Comparison of ENCODE assay signal across 18 mouse cellular contexts in the genomic region with DNA sequence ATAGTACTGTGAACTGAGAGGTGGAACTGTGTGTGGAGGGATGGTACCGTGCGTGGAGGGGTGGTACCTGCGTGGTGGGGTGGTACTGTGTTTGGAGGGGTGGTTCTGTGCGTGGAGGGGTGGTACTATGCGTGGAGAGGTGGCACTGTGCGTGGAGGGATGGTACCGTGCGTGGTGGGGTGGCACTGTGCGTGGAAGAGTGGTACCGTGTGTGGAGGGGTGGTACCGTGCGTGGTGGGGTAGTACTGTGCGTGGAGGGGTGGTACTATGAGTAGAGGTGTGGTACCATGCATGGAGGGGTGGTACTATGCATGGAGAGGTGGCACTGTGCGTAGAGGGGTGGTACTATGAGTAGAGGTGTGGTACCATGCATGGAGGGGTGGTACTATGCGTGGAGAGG.
DNase-seq lines count a peak whose midpoint lies in the region; ATAC-seq and TF ChIP-seq lines count a peak whose summit lies in the region.
"Had no signal": no experiment of that assay in that cellular context is flagged by ENCODE, and none has a peak within 500 bp of the region (broad histone marks: within the 10 kb centered on the region; RNA-seq: fewer than 3 reads in every experiment).

No protein-coding gene starts in this region.

- no peak for TF ChIP-seq POLR2A in CH12.LX (IDR thresholded peaks at IDR 0.05; ENCODE audit: low read depth, low read length)

- no peak for DNase-seq in kidney, postnatal 10 days
- no peak for DNase-seq in CH12.LX (ENCODE audit: extremely low read depth)
- DNase-seq in hindbrain, embryonic 14.5 days (ENCODE audit: low spot score), result no peak
- DNase-seq in spleen, postnatal 36 days (ENCODE audit: low spot score in 2 of 2), result no peak
- DNase-seq in cerebellum, postnatal 36 days, result no peak
- DNase-seq: adrenal gland, postnatal 36 days; cerebellum, adult 8-10 months; heart, postnatal 36 days; kidney, postnatal 14 days; spleen, adult 18-20 months; thymus, postnatal 14 days had no signal

- H3K27me3 ChIP-seq in kidney, embryonic 16.5 days (ENCODE audit: insufficient read depth, low read length), result no peaks in the 10 kb centered on the region
- no peaks in the 10 kb centered on the region for H3K27me3 ChIP-seq in CH12.LX (replicated peaks)
- H3K27me3 ChIP-seq in embryonic facial prominence, embryonic 13.5 days, result no peaks in the 10 kb centered on the region
- H3K27me3 ChIP-seq in hindbrain, embryonic 14.5 days (ENCODE audit: control insufficient read depth, insufficient read depth, low read length), result no peaks in the 10 kb centered on the region
- H3K27me3 ChIP-seq: heart, embryonic 13.5 days had no signal

- H3K4me1 ChIP-seq in kidney, embryonic 16.5 days (ENCODE audit: insufficient read depth, low read length), result no peaks in the 10 kb centered on the region
- no peaks in the 10 kb centered on the region; a peak in 1 of 4 replicates for H3K4me1 ChIP-seq in CH12.LX (ENCODE audit: control insufficient read depth in 1 of 2, insufficient read depth in 2 of 2)
- H3K4me1 ChIP-seq in embryonic facial prominence, embryonic 13.5 days, result no peaks in the 10 kb centered on the region
- peaks cover 26% of the 10 kb centered on the region for H3K4me1 ChIP-seq in hindbrain, embryonic 14.5 days (replicated peaks; ENCODE audit: control insufficient read depth, insufficient read depth, low read length)
- H3K4me1 ChIP-seq: heart, embryonic 13.5 days; limb, embryonic 10.5 days had no signal

- H3K79me2 ChIP-seq in CH12.LX (replicated peaks; ENCODE audit: control insufficient read depth, extremely low read depth, insufficient read depth, poor library complexity, severe bottlenecking), result no peaks in the 10 kb centered on the region

- ATAC-seq in kidney, embryonic 16.5 days (ENCODE audit: low FRiP score, low TSS enrichment), result peak; percentile 51; the same call in 1 of the 2 replicates
- 0 out of 2 replicates have a peak, but pooled peaks have one; percentile 20 for ATAC-seq in embryonic facial prominence, embryonic 13.5 days (ENCODE audit: insufficient number of reproducible peaks, insufficient read depth, low FRiP score, low TSS enrichment, low read depth)
- peak; percentile 49 for ATAC-seq in hindbrain, embryonic 14.5 days (ENCODE audit: low FRiP score)
- no peak; the same call in 1 of the 2 replicates for ATAC-seq in erythroblast, adult 5-6 weeks (replicated peaks; ENCODE audit: low FRiP score, poor library complexity, severe bottlenecking)
- ATAC-seq: intestine, embryonic 16.5 days had no signal

- dilution Hi-C loops in CH12.LX (cut with MboI; ENCODE audit: extremely low pct_ligation_motif_present, extremely low pct_unique_long_range_greater_than_20kb, low sequenced_read_pairs), result no loop called here

- no peak overlapping the region for H3K4me2 ChIP-seq in kidney, embryonic 16.5 days (replicated peaks; ENCODE audit: low read depth, low read length)
- no peak overlapping the region for H3K4me2 ChIP-seq in CH12.LX (ENCODE audit: insufficient read depth, low read depth, poor library complexity, severe bottlenecking)
- H3K4me2 ChIP-seq in embryonic facial prominence, embryonic 13.5 days, result no peak overlapping the region
- no peak overlapping the region for H3K4me2 ChIP-seq in hindbrain, embryonic 14.5 days (replicated peaks)
- H3K4me2 ChIP-seq: heart, embryonic 13.5 days; liver, embryonic 11.5 days had no signal

- in situ Hi-C loops in CH12.LX (cut with MboI; ENCODE audit: low pct_ligation_motif_present, low pct_unique_long_range_greater_than_20kb, low sequenced_read_pairs), result no loop called here

- no peak overlapping the region for H3K27ac ChIP-seq in kidney, embryonic 16.5 days (ENCODE audit: low read length)
- H3K27ac ChIP-seq in CH12.LX (ENCODE audit: insufficient read depth, low read depth), result 0 out of 2 replicates have a peak overlapping the region, but pooled peaks have one; percentile 2
- no peak overlapping the region for H3K27ac ChIP-seq in embryonic facial prominence, embryonic 13.5 days
- no peak overlapping the region for H3K27ac ChIP-seq in hindbrain, embryonic 14.5 days
- H3K27ac ChIP-seq: heart, embryonic 13.5 days; limb, embryonic 10.5 days had no signal

- H3K4me3 ChIP-seq in kidney, embryonic 16.5 days (ENCODE audit: low read length), result no peak overlapping the region
- H3K4me3 ChIP-seq in CH12.LX (replicated peaks in 1 of 3; ENCODE audit: low read depth in 2 of 3, low read length in 2 of 3, poor library complexity in 1 of 3), result no peak overlapping the region
- no peak overlapping the region for H3K4me3 ChIP-seq in embryonic facial prominence, embryonic 13.5 days
- no peak overlapping the region for H3K4me3 ChIP-seq in hindbrain, embryonic 14.5 days (replicated peaks; ENCODE audit: low read length)
- H3K4me3 ChIP-seq: heart, embryonic 13.5 days; limb, embryonic 10.5 days had no signal

- no peak for TF ChIP-seq CTCF in CH12.LX (conservative IDR thresholded peaks at IDR 0.05 in 1 of 2, IDR thresholded peaks at IDR 0.05 in 1 of 2; ENCODE audit: low read depth in 2 of 2, low read length in 2 of 2)

- H3K36me3 ChIP-seq in kidney, embryonic 16.5 days (ENCODE audit: insufficient read depth, low read length), result no peaks in the 10 kb centered on the region
- H3K36me3 ChIP-seq in CH12.LX (replicated peaks in 1 of 2; ENCODE audit: control insufficient read depth in 1 of 2, insufficient read depth in 1 of 2, low read length in 1 of 2), result no peaks in the 10 kb centered on the region
- no peaks in the 10 kb centered on the region for H3K36me3 ChIP-seq in embryonic facial prominence, embryonic 13.5 days
- no peaks in the 10 kb centered on the region for H3K36me3 ChIP-seq in hindbrain, embryonic 14.5 days (replicated peaks; ENCODE audit: control insufficient read depth, insufficient read depth)
- H3K36me3 ChIP-seq: heart, embryonic 13.5 days; limb, embryonic 10.5 days had no signal

- WGBS in kidney, embryonic 16.5 days, result 95% methylated on average over 15 of the region's 15 CpGs
- WGBS in embryonic facial prominence, embryonic 13.5 days, result 94% methylated on average over 15 of the region's 15 CpGs
- WGBS in hindbrain, embryonic 14.5 days, result 97% methylated on average over 15 of the region's 15 CpGs

- H3K9me3 ChIP-seq in kidney, embryonic 16.5 days (ENCODE audit: low read length), result no peaks in the 10 kb centered on the region
- peaks cover 64% of the 10 kb centered on the region for H3K9me3 ChIP-seq in CH12.LX (replicated peaks; ENCODE audit: low read length)
- H3K9me3 ChIP-seq in embryonic facial prominence, embryonic 13.5 days, result no peaks in the 10 kb centered on the region
- H3K9me3 ChIP-seq in hindbrain, embryonic 14.5 days (ENCODE audit: control insufficient read depth, low read length), result no peaks in the 10 kb centered on the region
- H3K9me3 ChIP-seq: heart, embryonic 13.5 days; limb, embryonic 10.5 days had no signal

- no peak for TF ChIP-seq RAD21 in CH12.LX (IDR thresholded peaks at IDR 0.05; ENCODE audit: low read depth, low read length)

- H3K9ac ChIP-seq in kidney, embryonic 16.5 days (replicated peaks; ENCODE audit: low read length), result no peak overlapping the region
- H3K9ac ChIP-seq in CH12.LX (ENCODE audit: insufficient read depth, low read depth), result no peak overlapping the region
- H3K9ac ChIP-seq in embryonic facial prominence, embryonic 13.5 days, result no peak overlapping the region
- H3K9ac ChIP-seq in hindbrain, embryonic 14.5 days, result no peak overlapping the region
- H3K9ac ChIP-seq: heart, embryonic 13.5 days had no signal

- no peak for TF ChIP-seq EP300 in CH12.LX (IDR thresholded peaks at IDR 0.05; ENCODE audit: low read length)

TF ChIP-seq in CH12.LX, 34 proteins besides CTCF, POLR2A, EP300 and RAD21:
- no peak for TF ChIP-seq SIN3A (IDR thresholded peaks at IDR 0.05; ENCODE audit: low read length)
- no peak for TF ChIP-seq CHD1 (IDR thresholded peaks at IDR 0.05; ENCODE audit: low read depth, low read length)
- TF ChIP-seq ETS1 (conservative IDR thresholded peaks at IDR 0.05; ENCODE audit: low read depth, low read length), result no peak
- no peak for TF ChIP-seq MYC (IDR thresholded peaks at IDR 0.05; ENCODE audit: low read depth, low read length)
- TF ChIP-seq TBP (conservative IDR thresholded peaks at IDR 0.05; ENCODE audit: low read depth, low read length), result no peak
- no peak for TF ChIP-seq POLR2AphosphoS2 (IDR thresholded peaks at IDR 0.05; ENCODE audit: low read depth, low read length)
- no peak for TF ChIP-seq MEF2A (IDR thresholded peaks at IDR 0.05; ENCODE audit: borderline replicate concordance, low read depth, low read length)
- TF ChIP-seq PAX5 (IDR thresholded peaks at IDR 0.05; ENCODE audit: low read length), result no peak
- TF ChIP-seq IRF4 (IDR thresholded peaks at IDR 0.05; ENCODE audit: low read depth, low read length), result no peak
- TF ChIP-seq ELF1 (IDR thresholded peaks at IDR 0.05; ENCODE audit: low read depth, low read length), result no peak
- no peak for TF ChIP-seq MAFK (IDR thresholded peaks at IDR 0.05; ENCODE audit: insufficient replicate concordance, low read length)
